Mouse (Mus musculus): ENCODE data around the gene Rrp1.
"Not testable (repeated sequence)": the region's sequence is repeated elsewhere in the genome, so short reads cannot be mapped to it uniquely, and the experiment has no call there.

Rrp1 gene

GRCm38 (mm10) chr10:78425181-78426041 lies 12.6 kb upstream of the Rrp1 start, which contains the start of gene Cstb:
Gene Cstb (plus strand): TSS chr10:78425669.
- peak; percentile 71 for DNase-seq (ENCODE audit: low read depth, low spot score)

GRCm38 (mm10) chr10:78422614-78423013 lies 9.8 kb upstream of the Rrp1 start:
- DNase-seq (ENCODE audit: low read depth, low spot score) = no peak

DNA sequence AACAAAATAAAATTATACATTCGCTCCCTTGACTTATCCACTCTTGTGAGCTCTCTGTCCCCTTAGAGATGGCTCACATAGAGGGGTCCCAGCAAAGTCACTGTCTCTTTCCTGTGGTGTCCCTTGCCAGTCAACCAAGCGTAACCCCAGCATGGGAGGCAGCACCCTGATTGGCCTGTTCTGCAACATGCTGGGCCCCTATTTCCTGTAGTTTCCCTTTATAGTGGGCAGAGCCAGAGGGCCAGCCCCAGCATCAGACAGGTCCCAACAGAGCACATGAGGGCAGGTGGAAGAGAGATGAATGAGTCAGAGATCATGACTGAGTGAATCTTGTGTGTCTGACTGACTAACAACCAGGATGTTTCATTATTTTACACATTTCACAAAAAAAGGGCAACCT lies 8.1 kb upstream of the Rrp1 start:
- DNase-seq (ENCODE audit: low read depth, low spot score) = no peak

DNA sequence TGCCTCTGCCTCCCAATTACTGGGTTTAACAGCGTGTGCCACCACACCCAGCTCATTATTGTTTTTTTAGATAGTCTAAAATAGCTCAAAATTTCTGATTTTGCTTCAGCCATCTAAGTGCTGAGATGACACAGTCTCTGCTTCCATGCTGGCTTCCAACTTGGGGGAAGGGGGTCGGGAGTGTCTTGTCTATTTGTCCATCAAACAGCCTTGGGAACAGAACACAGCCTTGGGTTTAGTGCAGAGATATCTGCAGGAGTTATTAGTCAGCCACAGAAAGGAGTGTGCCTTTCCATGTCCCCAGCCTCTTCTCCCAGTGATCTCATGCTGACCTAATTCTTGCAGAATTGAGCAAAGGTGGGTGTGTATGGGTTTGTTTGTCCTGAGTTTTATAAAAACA lies 5.9 kb upstream of the Rrp1 start:
- no peak for DNase-seq (ENCODE audit: low read depth, low spot score)

GRCm38 (mm10) chr10:78417888-78418287 lies 5.0 kb upstream of the Rrp1 start:
- DNase-seq (ENCODE audit: low read depth, low spot score) = peak; percentile 48

- not testable (repeated sequence) for DNase-seq (ENCODE audit: low read depth, low spot score)
Observed at GRCm38 (mm10) chr10:78414936-78415335, 2.1 kb upstream of the Rrp1 start.

DNA sequence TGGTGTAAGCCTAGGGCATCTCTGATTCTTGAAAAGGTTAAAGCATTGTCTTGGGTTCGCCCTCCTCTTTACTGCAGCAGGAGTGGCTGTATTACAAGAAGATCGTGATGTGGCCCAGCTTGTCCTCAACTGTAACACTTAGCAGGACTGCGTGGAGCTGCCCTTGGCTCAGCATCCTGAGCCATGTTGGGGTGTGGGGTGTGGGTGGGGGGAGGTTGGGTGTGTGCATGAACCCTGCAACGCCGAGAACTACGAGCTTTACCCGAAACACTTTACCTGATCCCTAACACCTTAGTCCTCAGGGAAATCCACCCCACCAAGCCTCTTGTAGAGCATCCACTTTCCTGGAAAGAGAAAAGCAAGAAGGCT lies 293 bp upstream of the Rrp1 start:
- no peak for DNase-seq (ENCODE audit: low read depth, low spot score)

DNA sequence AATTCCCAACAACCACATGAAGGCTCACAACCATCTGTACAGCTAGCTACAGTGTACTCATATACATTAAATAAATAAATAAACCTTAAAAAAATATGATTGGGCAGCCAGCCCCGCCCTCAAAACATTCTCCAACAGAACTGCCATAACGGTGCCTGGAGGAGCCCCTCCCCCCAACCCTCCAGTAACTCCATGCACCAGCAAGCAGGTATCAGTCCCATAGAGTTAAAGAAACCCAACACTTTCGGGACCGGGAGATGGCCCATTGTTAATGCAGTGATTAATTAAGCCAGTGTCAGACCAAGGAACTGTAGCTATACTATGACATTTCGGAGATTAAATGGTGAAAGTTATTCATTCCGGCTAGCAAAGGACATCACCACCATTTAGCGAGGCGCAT lies 992 bp downstream of the Rrp1 start:
- no peak for DNase-seq (ENCODE audit: low read depth, low spot score)

DNA sequence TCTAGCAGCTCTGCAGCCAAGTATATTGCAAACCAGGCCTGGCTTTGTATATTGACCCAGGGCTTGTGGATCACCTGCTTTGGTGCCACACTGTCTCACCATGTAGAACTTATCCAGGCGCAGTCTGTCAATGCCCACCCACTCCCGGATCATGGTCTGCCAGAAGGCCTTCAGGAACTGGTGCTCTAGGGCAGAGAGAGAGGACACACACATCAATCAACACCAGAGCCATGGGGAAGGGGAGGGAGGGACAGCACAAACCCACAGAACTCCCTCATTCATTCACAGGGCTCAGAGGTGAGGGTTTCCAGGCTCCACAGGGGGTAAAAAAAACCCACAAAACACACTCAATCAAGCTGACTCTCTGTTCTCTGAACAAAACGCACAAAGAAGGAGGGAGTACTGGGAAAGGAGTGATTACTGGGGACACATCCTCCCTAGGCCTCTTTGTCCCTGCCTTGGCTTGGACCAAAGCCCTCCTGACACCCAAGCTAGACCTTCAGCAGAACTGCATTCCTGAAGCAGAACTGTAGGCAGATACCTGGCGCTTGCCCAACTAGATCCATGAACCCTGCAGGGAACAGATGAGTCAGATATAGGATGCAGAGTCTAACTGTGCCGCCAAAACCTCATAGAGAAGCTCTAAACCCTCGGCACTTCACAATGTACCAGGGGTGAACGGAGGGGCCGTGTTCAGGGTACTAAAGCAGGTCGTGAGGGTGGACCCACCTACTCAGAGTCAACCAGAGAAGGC lies 3.6 kb downstream of the Rrp1 start:
- no peak for DNase-seq (ENCODE audit: low read depth, low spot score)

GRCm38 (mm10) chr10:78407132-78407531 lies 5.7 kb downstream of the Rrp1 start:
- DNase-seq (ENCODE audit: low read depth, low spot score) = no peak

- no peak for DNase-seq (ENCODE audit: low read depth, low spot score)
Observed at GRCm38 (mm10) chr10:78406152-78406551, 6.7 kb downstream of the Rrp1 start.

DNA sequence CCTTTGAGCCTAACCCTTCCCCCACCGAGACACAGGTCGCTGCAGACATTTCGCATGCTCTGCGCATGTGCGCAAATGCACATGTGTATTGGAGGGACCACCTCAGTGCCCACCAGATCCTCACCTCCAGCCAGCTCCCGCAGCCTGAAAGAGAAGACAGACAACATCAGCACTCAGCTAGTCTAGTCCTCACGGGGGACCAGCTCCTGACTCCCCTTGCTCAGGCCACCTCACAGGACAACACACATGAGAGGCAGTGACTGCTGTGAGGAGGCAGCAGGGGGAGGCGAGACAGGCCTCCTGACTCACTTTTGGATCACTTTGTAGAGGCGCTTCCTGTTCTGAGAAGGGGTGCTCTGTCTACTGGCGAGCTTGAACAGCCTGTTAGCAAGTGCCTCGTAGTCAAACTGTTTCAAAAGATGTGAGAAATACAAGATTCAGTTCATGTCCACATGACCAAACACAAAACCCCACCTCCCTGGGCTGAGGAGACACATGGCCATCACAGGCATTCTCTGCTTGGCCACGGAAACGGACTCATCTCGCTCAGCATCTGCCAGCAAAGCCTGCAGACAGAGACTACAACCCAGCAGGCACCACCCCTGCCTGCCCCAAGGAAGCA lies 10.4 kb downstream of the Rrp1 start:
- no peak for DNase-seq (ENCODE audit: low read depth, low spot score)

DNA sequence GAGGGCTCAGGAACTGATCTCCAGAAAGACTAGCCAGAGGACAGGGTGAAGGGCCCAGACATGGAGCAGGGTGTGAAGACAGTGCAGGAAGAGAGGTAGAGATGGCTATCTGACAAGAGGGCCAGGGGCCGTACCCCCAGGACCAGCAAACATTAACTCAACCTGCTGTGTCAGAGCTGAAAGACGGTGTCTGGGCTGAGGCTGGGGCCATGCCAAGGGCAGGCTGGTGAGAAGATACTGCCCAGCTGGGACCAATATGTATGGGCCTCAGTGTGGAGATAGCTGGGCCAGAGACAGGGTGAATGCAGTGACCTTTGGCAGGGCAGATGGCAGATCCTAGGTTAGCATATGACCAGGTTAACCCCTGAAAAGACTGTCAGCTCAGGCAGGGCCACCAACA lies 11.7 kb downstream of the Rrp1 start:
- DNase-seq (ENCODE audit: low read depth, low spot score) = no peak

DNA sequence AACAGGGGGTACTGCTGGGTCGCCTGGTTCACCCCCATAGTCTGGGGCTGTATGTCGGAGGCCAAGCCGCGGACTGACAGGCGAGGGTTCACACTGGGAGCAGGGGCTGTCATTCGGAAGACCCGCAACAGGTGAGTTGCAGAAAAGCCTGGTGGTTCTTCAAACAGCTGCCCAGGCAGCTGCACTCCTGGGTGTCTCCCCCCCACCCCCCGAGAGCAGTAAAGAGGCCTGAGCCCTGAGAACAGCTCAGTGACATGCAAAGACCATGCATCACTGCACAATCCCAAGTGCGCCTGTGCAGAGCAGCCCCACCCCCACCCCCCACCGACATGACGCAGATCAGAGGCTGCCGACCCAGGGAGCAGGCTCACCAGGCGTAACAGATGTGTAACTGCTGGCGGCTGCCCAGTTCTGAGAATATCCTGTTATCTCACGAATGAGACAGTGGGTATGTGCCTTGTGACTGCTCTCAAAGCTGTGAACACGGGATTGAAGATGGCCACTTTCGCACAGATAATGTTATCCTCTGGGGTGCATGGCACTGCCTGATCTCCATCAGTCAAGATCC lies 13.7 kb downstream of the Rrp1 start:
- no peak for DNase-seq (ENCODE audit: low read depth, low spot score)

DNA sequence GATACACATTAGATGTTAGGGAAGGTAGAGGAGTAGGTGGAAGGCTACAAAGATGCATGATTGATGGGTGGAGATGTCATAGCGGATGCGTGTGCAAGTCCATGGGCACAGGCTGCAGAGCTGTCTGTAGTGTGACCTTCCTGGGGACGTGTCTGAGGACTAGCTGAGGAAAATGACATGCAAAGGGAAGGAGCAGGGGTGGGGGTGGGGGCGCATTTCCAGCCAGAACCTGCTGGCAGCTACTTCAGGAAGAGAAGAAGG lies 16.3 kb downstream of the Rrp1 start:
- DNase-seq (ENCODE audit: low read depth, low spot score) = no peak

DNA sequence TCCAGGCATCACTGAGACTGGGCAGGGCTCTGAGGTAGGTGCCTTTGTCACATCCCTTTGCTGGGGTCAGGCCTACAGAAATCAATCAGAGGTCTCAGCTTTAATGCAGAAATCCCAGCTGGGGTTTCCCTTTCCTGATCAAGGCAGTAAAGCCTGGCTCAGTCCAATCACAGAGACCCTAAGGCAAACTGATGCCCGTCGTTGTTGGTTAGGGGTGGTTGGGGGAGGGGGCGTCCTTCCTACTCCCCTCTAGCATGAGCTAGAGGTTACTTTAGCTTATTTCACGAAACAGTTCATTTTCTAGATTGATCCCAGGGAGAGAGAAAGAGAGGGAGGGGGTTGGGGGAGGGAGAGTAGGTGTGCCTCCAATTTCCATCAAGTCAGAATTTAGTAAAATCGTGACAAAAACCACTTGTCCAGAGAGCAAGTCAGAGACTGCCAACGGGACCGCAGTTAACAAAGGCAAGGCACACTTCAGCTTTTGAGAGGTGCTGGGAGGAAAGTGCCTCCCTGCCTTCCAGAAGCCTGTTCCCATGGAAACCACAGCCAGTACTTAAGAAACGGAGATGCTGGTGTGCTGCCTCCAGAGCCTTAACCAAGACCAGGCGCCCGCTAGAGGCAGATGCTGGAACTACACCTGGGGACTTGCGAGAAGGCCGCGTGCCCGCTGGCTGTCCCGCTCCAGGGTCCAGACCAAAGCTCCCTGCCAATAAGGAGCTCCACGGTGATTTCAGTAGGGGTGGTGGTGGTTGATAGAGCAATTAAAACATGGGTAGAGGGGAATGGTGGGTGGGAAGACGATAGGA lies 16.8 kb downstream of the Rrp1 start:
- DNase-seq (ENCODE audit: low read depth, low spot score) = peak; percentile 98

DNA sequence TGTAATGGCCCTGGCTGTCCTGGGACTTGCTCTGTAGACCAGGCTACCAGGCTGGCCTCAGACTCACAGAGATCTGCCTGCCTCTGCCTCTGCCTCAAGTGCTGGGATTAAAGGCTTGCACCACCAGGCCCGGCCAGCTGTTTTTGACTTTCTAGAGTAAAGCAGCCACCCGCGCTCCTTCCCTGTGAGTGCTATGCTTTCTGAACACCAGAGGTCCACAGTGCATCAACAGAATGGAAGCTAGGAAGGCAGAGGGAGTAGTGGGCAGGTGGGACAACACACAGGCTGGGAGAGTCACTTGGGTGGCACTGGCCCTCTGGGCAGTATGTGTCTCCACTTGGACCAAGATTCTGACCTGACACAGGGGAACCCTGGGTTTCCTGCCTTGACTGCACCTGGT lies 17.5 kb downstream of the Rrp1 start:
- no peak for DNase-seq (ENCODE audit: low read depth, low spot score)

DNA sequence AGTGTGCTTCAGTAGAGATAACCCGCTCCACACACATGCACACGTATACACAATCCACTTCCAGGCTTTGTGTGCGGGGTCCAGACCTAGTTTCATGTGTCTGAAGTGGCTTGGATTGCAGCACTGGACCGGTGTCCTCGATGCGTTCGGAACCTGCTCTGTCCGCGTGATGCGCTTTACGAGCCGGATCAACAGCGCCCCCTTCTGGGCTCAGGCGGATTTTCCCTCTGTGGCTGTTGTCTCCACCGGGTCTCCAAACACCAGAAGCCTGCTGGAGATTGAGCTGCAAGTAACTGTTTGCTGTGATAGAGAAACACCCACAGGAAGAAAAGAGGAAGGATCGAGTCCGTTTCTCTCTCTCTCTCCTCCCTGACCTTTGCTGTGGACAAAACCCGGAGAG lies 20.8 kb downstream of the Rrp1 start:
- no peak for DNase-seq (ENCODE audit: low read depth, low spot score)

DNA sequence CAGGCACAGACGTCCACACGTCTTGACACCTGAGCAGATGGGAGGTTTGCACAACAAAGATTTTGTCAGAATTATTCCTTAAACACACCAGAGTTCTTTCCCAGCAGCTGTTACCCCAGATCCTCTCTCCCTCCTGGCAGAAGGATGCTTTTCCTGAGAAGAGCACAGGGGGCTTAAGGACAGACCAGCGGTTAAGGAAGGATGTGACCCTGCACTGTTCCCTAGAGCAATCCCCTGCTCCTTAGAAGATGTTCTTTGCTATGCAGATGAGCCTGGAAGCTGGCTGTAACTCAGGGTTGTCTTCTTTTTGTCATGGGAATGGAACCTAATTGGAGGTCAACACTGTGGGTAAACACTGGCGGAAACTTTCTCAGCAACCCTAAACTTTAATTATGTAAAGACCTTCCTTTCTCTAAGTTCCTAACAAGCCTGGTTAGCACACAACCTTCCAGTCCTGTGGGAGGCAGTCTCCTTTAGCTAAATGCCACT lies 21.8 kb downstream of the Rrp1 start:
- no peak for DNase-seq (ENCODE audit: low read depth, low spot score)

DNA sequence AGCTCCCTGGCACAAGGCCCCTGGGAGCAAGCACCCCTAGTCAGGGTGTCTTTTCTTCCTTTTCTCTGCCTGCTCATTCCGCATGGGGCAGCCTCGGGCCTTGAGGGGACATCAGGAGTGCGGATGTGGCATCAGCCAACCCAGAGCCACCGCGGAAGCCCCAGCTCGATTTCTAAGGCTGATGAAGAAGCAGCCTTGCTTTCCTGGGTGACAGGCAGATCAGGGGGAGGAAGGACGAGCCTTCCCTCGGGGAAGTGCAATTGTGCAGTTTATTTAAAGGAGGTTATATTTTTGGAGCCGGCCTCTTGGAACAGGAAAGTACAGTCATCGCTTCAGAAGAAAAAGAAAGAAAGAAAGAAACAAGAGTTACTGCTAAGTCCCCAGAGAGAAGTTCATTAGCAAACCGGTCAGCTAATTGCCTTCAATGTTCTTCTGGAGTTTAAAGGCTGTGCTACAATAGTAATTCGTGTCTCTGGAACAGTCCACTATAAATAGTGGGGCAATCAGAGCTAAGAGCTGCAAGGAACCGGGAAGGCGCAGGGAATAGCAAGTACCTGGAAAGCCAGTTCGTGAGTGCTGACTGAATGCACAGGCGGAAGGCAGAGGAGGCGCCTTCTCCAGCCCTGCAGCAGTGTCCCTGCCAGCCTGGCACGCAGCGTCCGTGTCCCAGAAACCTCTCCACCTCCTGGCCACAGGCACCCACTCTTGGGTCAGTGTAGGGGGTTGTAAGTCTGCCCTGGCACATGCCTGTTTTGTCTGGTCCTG lies 24.4 kb downstream of the Rrp1 start:
- DNase-seq (ENCODE audit: low read depth, low spot score) = peak; percentile 77

DNA sequence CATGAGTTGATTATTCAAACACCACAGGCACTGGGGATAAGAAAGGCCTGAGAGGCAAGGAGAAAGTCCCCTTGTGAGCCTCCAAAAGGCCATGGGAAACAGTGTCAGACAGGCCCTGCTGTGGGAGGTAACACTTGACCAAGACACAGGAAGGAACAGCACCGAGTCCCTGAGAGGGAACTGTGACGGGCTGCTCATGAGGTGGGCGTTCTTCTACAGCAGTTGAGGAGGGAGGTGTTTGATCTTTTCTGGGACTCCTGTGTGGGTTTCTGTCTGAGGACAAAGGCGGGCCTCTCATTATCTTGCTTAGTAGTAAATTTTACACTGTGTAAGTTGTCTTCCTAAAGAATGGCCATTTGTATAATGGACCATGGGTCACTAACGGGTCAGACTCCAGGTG lies 27.3 kb downstream of the Rrp1 start:
- DNase-seq (ENCODE audit: low read depth, low spot score) = peak; percentile 69

Data from telencephalon, adult 2 months (tissue).